Mouse (Mus musculus): ENCODE data around the gene Gtf2h4.
A peak's percentile ranks its signal among the peaks of the same experiment; 100 is the strongest.

The Gtf2h4 gene

DNA sequence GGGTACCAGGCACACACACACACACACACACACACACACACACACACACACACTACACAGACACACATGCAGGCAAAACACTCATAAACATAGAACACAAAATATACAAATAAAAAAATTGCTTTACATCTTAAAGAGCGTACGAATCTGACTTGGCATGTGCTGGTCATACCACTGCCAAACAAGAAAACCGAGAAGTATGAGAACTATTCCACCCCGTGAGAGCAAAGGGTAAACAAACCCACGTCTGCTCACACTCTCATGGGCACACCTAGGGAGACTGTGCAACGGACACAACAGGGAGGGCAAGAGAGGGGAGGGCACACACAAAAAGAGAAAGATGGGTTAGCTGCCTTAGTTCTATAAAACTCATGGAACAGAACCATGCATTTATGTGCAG is 23.2 kb upstream of the Gtf2h4 start:
- no peak for DNase-seq

GRCm38 (mm10) chr17:35695289-35695688 is 21.8 kb upstream of the Gtf2h4 start:
- no peak for DNase-seq

GRCm38 (mm10) chr17:35693906-35694305 is 20.4 kb upstream of the Gtf2h4 start:
- no peak for DNase-seq

DNA sequence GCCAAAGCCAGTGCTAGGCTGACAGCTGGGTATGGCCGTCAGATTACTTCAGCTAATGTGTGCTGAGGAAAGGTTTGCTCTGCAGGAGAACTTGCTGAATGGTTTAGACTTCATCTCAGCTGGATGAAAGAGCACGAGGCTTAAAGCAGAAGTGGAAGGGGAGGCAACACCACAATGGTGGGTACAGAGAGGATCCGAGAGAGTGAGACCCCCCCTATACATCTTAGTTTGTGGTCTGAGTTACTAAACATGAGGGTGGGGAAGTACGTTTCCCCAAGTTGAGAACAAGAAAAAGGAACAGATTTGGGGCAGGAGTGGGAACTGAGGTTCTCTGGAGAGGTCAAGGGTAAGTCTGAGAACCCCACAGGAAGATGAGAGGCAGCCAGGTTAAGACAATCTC is 18.8 kb upstream of the Gtf2h4 start:
- no peak for DNase-seq

GRCm38 (mm10) chr17:35691811-35692210 is 18.3 kb upstream of the Gtf2h4 start:
- DNase-seq: no peak

- no peak for DNase-seq
Observed at GRCm38 (mm10) chr17:35689936-35690645, 16.6 kb upstream of the Gtf2h4 start.

DNA sequence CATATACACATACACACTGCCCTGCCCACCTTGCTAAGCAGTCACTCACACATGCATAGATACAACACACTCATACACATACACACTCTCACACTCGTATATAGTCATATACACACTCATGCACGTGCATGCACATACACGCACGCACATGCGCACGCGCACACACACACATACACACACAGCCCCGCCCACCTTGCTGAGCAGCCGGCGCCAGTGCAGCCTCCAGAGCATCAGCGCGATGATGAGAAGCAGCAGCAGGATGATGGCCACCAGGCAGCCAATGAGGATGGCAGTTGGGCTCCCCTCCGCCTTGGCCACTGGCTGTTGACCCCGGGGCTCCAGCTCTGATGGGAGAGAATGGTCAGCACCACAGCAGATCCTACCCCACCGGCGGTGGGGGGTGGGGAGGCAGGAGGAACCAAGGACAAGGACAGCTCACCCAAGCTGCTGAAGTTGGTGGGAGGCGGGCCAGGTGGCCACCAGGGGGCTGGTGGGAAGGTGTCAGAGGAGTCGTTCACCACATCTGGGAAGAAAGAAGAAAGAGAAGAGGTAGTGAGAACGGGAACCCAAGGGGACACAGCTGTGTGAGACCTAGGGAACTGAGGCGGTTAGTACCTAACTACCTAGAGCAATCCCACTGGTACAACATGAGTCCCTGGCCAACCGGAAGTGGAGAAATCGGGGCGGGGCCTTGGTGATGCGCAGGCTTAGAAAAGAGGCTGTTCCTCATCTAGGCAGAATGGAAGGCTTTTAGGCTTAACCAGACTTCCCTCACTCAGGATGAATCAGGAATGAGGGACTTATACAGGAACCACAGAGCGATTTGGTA is 15.0 kb upstream of the Gtf2h4 start:
- DNase-seq: peak in 1 of 2 experiments; percentile 15

GRCm38 (mm10) chr17:35685061-35685460 is 11.5 kb upstream of the Gtf2h4 start:
- DNase-seq: no peak

GRCm38 (mm10) chr17:35681986-35682385 is 8.4 kb upstream of the Gtf2h4 start:
- no peak for DNase-seq

GRCm38 (mm10) chr17:35680591-35680990 is 7.1 kb upstream of the Gtf2h4 start:
- no peak for DNase-seq

DNA sequence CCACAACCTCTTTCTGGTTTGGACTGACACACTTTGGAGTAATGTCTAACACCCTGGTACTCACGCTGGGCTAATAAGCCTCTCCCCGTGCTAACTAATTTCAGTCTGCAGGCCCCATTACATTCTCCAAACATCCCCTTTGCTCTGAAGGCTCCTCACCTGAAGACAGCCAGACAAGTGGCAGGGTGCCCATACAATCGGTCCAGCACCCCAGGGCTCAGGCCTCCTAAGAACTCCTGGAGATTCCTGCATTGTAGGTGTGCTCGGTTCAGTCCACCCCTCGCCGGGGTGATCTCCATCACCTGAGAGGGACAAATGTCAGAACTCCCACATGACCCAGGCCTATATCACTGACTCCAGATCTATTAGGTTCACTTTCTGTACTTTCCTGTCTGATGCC is 1.0 kb downstream of the Gtf2h4 start:
- no peak for DNase-seq

DNA sequence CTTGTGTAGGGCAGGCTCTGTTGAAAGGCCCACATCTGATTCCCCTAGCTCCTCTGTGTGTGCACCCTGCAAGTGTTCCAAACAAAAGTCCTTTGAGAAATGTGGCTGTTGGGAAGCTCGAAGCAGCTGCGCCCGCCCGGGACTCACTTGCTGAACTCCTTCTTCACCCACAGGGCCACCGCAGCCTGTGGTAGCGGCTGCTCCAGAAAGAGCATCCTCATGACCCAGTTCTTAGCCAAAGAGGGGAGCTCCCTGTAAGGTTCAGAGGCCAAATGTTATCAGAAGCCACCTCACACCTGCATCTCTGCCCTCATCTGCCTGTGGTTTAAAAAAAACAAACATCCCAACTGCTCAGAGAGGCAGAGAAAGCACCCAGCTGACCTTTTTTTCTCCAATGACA is 1.7 kb downstream of the Gtf2h4 start:
- DNase-seq: peak; percentile 80 to 88

DNA sequence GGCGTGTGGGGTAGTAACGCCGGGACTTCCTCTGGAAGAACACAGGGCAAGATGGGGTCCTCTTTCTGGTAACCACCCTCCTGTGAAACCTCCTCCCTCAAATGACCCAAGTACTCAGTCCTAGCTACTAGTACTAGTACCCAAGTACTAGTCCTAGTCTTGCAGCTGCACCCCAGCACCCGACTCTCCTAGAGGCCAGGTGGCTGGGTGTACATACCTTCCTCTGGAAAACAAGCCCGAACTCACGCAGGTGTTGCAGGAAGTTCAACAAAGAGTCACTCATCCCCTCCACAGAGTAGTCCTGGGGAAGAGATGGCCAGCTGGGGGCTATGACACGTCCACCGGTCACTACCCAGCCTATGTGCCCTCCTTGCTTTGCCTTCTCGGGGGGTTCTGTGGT is 3.8 kb downstream of the Gtf2h4 start:
- DNase-seq: peak; percentile 41 to 66

DNA sequence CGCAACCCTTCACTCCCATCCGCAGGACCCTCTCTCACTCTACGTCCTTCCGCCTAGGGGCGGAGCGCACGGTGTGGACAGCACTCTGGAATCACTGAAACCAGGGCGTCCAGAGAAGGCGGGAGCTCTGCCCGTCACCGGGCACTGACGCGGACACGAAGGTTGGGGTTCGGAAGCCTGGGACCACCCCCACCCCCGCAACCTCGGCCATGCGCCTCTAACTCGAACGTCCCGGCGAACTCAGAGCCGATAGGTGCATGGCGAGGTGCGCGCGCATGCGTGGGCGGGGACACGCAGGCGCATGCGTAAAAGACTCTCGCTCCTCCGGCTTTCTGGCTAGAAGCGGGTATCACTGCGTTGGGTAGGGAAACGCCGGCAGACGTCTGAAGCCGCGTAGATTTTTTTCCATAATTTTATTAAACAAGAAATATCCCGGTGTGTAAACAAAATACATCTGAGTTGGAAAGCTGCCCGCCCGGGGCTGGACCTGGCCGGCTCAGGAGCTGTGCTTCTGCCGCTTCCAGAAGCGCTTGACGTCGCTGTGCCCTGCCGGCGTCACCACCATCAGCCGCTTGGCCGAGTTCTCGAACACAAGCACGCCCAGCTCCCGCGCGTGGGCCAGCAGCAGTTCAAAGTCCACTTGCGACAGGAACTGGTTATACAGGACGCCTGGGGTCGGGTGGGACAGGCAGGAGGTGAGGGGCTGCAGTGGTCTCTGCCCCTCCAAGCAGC is 6.0 kb downstream of the Gtf2h4 start, which contains the start of gene Vars2:
TSS of gene Vars2 (minus strand) at position 259 of the 732 bp plus-strand sequence.
- DNase-seq: peak; percentile 93 to 95

GRCm38 (mm10) chr17:35666851-35667256 is 6.7 kb downstream of the Gtf2h4 start:
- DNase-seq: no peak

DNA sequence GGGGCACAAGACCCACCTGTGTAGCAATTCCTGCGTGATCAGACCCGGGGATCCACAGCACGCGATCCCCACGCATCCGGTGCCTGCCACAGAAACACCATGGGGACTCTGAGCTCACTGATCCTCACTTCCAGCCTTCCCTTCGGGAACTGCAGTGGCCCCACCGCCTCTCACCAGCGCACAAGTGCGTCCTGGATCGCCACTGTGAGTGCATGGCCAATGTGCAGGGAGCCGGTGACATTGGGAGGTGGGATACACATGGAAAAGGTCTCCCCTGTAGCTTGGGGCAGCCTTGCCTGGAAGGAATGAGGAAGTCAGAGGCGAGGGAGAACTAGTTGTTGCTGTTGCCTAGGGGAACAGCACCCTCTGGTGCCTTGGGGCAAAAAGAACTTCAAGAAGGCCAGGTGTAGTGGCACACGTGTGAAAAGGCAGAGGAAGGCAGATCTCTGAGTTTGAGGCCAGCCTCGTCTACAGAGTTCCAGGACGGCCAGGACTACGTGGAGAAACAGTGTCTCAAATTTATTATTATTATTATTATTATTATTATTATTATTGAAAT is 7.5 kb downstream of the Gtf2h4 start:
- peak; percentile 33 to 62 for DNase-seq

DNA sequence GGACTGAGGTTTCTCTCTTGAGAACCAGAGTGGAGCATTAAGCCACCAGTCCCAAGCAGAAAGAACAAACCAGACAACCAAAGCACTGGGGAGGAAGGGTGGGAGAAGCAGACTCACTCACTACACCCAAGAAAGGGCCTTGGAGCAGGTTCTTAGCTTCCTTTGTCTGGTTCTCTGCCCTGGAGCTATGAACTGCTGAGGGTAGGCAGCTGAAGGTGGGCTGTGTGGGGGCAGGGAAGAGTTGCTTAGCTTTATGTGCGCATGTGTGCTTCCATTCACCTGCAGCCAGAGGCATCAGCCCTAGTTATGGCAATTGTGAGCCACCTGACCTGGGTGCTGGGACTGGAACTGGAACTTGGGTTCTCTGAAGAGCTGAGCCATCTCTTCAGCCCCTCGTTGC is 20.5 kb downstream of the Gtf2h4 start:
- no peak for DNase-seq

GRCm38 (mm10) chr17:35649429-35649828 is 24.1 kb downstream of the Gtf2h4 start:
- no peak for DNase-seq

- DNase-seq: no peak
Observed at GRCm38 (mm10) chr17:35643609-35644236, 29.8 kb downstream of the Gtf2h4 start, which contains the start of gene Mucl3. TSS of gene Mucl3 (minus strand) at chr17:35643695.

DNA sequence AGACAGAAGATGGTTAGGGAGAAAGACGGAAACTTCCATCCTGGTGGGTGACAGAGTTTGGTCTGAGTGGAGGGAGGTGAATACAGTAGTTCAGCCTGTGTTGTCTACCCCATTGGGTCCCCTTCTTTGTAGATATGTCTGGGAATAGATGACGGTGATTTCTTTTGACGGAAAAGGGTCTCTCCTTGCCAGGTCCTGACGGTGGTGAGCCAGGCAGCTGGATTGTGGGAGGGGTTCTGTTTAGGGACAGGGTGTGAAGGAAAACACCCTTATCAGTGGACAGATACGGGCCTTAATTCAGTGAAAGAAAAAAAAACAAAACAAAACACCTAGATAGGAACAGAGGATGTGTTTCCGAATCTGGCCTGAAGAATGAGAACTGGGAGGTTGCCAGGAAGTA is 34.2 kb downstream of the Gtf2h4 start:
- DNase-seq: no peak

- DNase-seq: peak; percentile 29 to 61
Observed at GRCm38 (mm10) chr17:35638475-35639190, 34.9 kb downstream of the Gtf2h4 start.

DNA sequence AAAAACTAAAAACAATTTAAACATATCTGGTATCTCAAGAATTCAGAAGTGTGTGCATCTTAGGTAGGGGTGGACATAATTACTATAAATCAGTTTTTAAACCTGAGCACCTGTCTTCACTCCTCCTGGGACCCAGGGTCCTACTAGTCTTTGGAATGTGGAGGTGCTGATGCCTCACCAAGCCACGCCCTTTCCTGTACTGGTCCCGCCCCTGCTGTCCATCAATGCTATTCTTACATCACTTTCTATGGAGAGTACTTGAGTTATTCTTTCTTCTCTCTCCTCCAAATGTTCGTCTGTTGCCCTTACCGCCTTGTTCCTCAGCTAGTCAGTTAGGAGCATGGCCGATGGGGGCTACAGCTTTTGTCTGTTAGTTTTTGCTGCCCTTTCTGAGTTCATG is 37.2 kb downstream of the Gtf2h4 start:
- DNase-seq: no peak

Measured in thymus, adult 18-20 months (tissue).